Mouse (Mus musculus) layer of hippocampus, adult 9-11 months (tissue): ENCODE data around the gene Sox8.
A peak's percentile ranks its signal among the peaks of the same experiment; 100 is the strongest.

Experiments used
- DNase-seq: peaks from one replicate; pipeline ENCODE4 v3.0.0; 2022

Gene Sox8

GRCm38 (mm10) chr17:25555666-25556629, 14.5 kb downstream of the Sox8 start:
- DNase-seq = peak; percentile 92

GRCm38 (mm10) chr17:25555159-25555558, 15.3 kb downstream of the Sox8 start:
- no peak for DNase-seq

- DNase-seq = no peak
Observed at GRCm38 (mm10) chr17:25551313-25551712, 19.2 kb downstream of the Sox8 start.

- DNase-seq = no peak
Observed at GRCm38 (mm10) chr17:25550020-25550419, 20.5 kb downstream of the Sox8 start.

GRCm38 (mm10) chr17:25547026-25547425, 23.5 kb downstream of the Sox8 start:
- DNase-seq = no peak

GRCm38 (mm10) chr17:25541768-25542167, 28.7 kb downstream of the Sox8 start:
- no peak for DNase-seq

GRCm38 (mm10) chr17:25540731-25541130, 29.8 kb downstream of the Sox8 start:
- no peak for DNase-seq

GRCm38 (mm10) chr17:25538945-25539875, 31.3 kb downstream of the Sox8 start:
- peak; percentile 55 for DNase-seq

- DNase-seq = no peak
Observed at GRCm38 (mm10) chr17:25530357-25531022, 40.0 kb downstream of the Sox8 start.

- DNase-seq = no peak
Observed at GRCm38 (mm10) chr17:25522080-25522479, 48.4 kb downstream of the Sox8 start.

GRCm38 (mm10) chr17:25520492-25520891, 50.0 kb downstream of the Sox8 start:
- no peak for DNase-seq

GRCm38 (mm10) chr17:25519511-25519910, 51.0 kb downstream of the Sox8 start:
- peak; percentile 87 for DNase-seq

- DNase-seq = peak; percentile 90
Observed at GRCm38 (mm10) chr17:25518144-25518543, 52.3 kb downstream of the Sox8 start.

GRCm38 (mm10) chr17:25516315-25516714, 54.2 kb downstream of the Sox8 start:
- DNase-seq = no peak
